Mouse (Mus musculus) ES-Bruce4 (cell line): ENCODE measurements around the gene Calm5.
"Not testable (repeated sequence)": the region's sequence is repeated elsewhere in the genome, so short reads cannot be mapped to it uniquely, and the experiment has no call there.

ENCODE experiments used
- CTCF ChIP-seq: IDR thresholded peaks from one replicate; pipeline ENCODE4 v1.8.1; 2011; ENCODE audit warnings: low read depth, low read length
- EP300 ChIP-seq: IDR thresholded peaks from 2 replicates; pipeline ENCODE4 v1.6.1; 2011; ENCODE audit warnings: low read depth, low read length; ENCODE audit not compliant: insufficient read depth

- TF ChIP-seq EP300, CTCF: not testable (repeated sequence)
Observed at GRCm38 (mm10) chr13:3833644-3834043, 20.3 kb upstream of the Calm5 start.
